Mouse (Mus musculus) midbrain, embryonic 14.5 days (tissue): Measurements from ENCODE around the gene Csnk2b. TPM values are rescaled to one million over a fixed set of nuclear protein-coding genes. Genes with fewer than 3 reads are reported as not detected.
A peak's percentile ranks its signal among the peaks of the same experiment; 100 is the strongest.

ENCODE experiments used
- ATAC-seq: fragments of 200-750 bp; cut with Nextera tagmentation; 2 replicates; pipeline ENCODE4 v1.8.0; 2017; ENCODE audit warnings: moderate number of reproducible peaks, moderate library complexity; ENCODE audit not compliant: low FRiP score, low TSS enrichment
- DNase-seq: peaks from one replicate; pipeline ENCODE4 v3.0.0-alpha.2; 2015
- H3K27ac ChIP-seq: fragments of 300-500 bp; sonication (generic); replicated peaks from 2 replicates; pipeline ENCODE4 v1.5.1; 2014; ENCODE audit warnings: mild to moderate bottlenecking, low read depth, low read length, moderate library complexity
- H3K27me3 ChIP-seq: fragments of 300-500 bp; sonication (generic); 2 replicates; pipeline ENCODE4 v1.6.1; 2014; ENCODE audit warnings: low read length, control low read depth, mixed read lengths; ENCODE audit not compliant: control insufficient read depth, insufficient read depth
- H3K36me3 ChIP-seq: fragments of 300-500 bp; sonication (generic); 2 replicates; pipeline ENCODE4 v1.6.1; 2014; ENCODE audit warnings: low read length, control low read depth; ENCODE audit not compliant: control insufficient read depth, insufficient read depth
- H3K4me1 ChIP-seq: fragments of 300-500 bp; sonication (generic); 2 replicates; pipeline ENCODE4 v1.6.1; 2014; ENCODE audit warnings: mild to moderate bottlenecking, antibody characterized with exemption, low read length, control low read depth; ENCODE audit not compliant: control insufficient read depth, insufficient read depth
- H3K4me2 ChIP-seq: fragments of 300-500 bp; sonication (generic); 2 replicates; pipeline ENCODE4 v1.6.1; 2014; ENCODE audit warnings: mild to moderate bottlenecking, low read length, moderate library complexity
- H3K4me3 ChIP-seq: fragments of 300-500 bp; sonication (generic); replicated peaks from 2 replicates; pipeline ENCODE4 v1.5.1; 2014; ENCODE audit warnings: low read depth, low read length
- H3K9ac ChIP-seq: fragments of 300-500 bp; sonication (generic); replicated peaks from 2 replicates; pipeline ENCODE4 v1.6.1; 2014; ENCODE audit warnings: mild to moderate bottlenecking, low read length, moderate library complexity
- H3K9me3 ChIP-seq: fragments of 300-500 bp; sonication (generic); 2 replicates; pipeline ENCODE4 v1.6.1; 2016; ENCODE audit warnings: low read length, control low read depth, mixed read lengths; ENCODE audit not compliant: control insufficient read depth
- WGBS: fragments of 180-500 bp; shearing (Covaris S2); extraction: QIAGEN DNeasy Blood & Tissue Kit; methylation state at CpG from one replicate; pipeline ENCODE4 v1.1.7; 2014; 5-methylcytosine and 5-hydroxymethylcytosine counted together
- polyA plus RNA-seq: library from polyadenylated mRNA; unstranded; fragments of >200 nt; fragmentation: Nextera tagmentation; extraction: Ambion mirVana; gene quantifications from 2 replicates; pipeline ENCODE4 v1.2.1, GENCODE M21; 2014

Csnk2b gene
- polyA plus RNA-seq, 1 experiment from 2014 or later, result 334 TPM

GRCm38 (mm10) chr17:35163326-35164081 lies 41.7 kb upstream of the Csnk2b start:
- Histone ChIP-seq H3K9ac (peak overlapping the region; percentile 99), H3K9me3 (no peaks in the 10 kb centered on the region), H3K36me3 (peaks cover 38% of the 10 kb centered on the region), H3K4me1 (peaks cover 32% of the 10 kb centered on the region), H3K4me2 (peak overlapping the region; percentile 98), H3K4me3 (peak overlapping the region; percentile 100), H3K27ac (peak overlapping the region; percentile 96), H3K27me3 (no peaks in the 10 kb centered on the region)
- no peak for DNase-seq
- ATAC-seq, result no peak
- WGBS, result 15% methylated on average over 8 of the region's 8 CpGs

DNA sequence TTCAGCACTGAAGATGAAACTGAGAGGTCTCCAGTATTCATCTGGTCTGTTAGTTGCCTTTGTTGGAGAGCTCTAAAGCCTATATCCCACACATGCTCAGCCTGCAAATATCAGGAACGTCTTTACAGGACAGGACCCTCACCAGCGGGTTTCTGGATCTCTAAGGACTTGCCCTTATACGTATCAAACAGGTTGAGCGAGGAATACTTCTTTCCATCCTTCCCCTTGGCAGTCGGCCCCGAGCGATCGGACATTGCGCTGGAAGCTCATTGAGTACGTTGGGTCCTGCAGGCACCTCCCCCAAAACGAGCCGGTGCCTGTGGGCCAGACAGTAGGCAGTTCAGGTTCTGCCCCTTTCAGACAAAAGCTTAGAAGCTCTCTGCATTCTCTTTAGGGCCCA lies 40.9 kb upstream of the Csnk2b start:
- H3K9ac ChIP-seq, result peak overlapping the region; percentile 99
- ATAC-seq, result no peak
- DNase-seq, result no peak
- peak overlapping the region; percentile 100 for H3K4me3 ChIP-seq
- H3K4me2 ChIP-seq, result peak overlapping the region; percentile 98
- H3K27ac ChIP-seq, result peak overlapping the region; percentile 28; the same call in 1 of the 2 replicates
- no peaks in the 10 kb centered on the region for H3K9me3 ChIP-seq
- peaks cover 32% of the 10 kb centered on the region for H3K4me1 ChIP-seq
- H3K36me3 ChIP-seq, result peaks cover 46% of the 10 kb centered on the region
- no peaks in the 10 kb centered on the region for H3K27me3 ChIP-seq
- WGBS, result 37% methylated on average over 12 of the region's 12 CpGs

GRCm38 (mm10) chr17:35162121-35162520 lies 40.3 kb upstream of the Csnk2b start:
- Histone ChIP-seq H3K4me1 (peaks cover 32% of the 10 kb centered on the region), H3K4me2 (peak overlapping the region; percentile 98), H3K27me3 (no peaks in the 10 kb centered on the region), H3K9ac (peak overlapping the region; percentile 99; the same call in 1 of the 2 replicates), H3K4me3 (peak overlapping the region; percentile 100), H3K27ac (no peak overlapping the region), H3K9me3 (no peaks in the 10 kb centered on the region), H3K36me3 (peaks cover 52% of the 10 kb centered on the region)
- ATAC-seq (no peak), DNase-seq (no peak)
- 67% methylated on average over 14 of the region's 14 CpGs for WGBS

GRCm38 (mm10) chr17:35161421-35161820 lies 39.6 kb upstream of the Csnk2b start:
- Histone ChIP-seq H3K27me3 (no peaks in the 10 kb centered on the region), H3K9me3 (no peaks in the 10 kb centered on the region), H3K4me1 (peaks cover 29% of the 10 kb centered on the region), H3K27ac (no peak overlapping the region), H3K4me3 (no peak overlapping the region), H3K36me3 (peaks cover 59% of the 10 kb centered on the region), H3K9ac (no peak overlapping the region), H3K4me2 (peak overlapping the region; percentile 98; the same call in 1 of the 2 replicates)
- DNase-seq (no peak), ATAC-seq (no peak)
- WGBS, result 89% methylated on average over 11 of the region's 11 CpGs

DNA sequence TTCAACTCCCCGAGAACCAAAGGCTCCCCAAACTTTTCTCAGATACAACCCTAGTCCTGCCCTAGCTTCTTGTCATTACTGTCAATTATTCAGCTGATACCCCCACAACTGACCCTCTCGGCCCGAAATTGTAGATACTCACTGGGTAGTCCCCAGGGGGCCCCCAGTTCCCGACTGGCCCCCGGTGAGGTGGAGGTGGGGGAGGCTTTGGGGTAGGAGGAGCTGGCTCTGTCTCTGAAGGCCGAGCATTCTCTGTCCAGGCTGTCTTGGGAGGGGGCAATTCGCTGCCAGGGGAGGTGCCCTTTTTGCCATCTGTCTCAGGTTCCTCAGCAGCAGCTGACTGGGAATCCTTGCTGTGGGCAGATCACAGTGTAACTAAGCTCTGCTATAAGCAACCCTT lies 37.8 kb upstream of the Csnk2b start:
- whole genome bisulfite sequencing, result 84% methylated on average over 7 of the region's 7 CpGs
- Histone ChIP-seq H3K4me1 (peaks cover 21% of the 10 kb centered on the region), H3K36me3 (peaks cover 77% of the 10 kb centered on the region), H3K27me3 (no peaks in the 10 kb centered on the region), H3K9ac (no peak overlapping the region), H3K9me3 (no peaks in the 10 kb centered on the region), H3K27ac (no peak overlapping the region), H3K4me2 (no peak overlapping the region), H3K4me3 (no peak overlapping the region)
- ATAC-seq, result no peak
- DNase-seq, result no peak

DNA sequence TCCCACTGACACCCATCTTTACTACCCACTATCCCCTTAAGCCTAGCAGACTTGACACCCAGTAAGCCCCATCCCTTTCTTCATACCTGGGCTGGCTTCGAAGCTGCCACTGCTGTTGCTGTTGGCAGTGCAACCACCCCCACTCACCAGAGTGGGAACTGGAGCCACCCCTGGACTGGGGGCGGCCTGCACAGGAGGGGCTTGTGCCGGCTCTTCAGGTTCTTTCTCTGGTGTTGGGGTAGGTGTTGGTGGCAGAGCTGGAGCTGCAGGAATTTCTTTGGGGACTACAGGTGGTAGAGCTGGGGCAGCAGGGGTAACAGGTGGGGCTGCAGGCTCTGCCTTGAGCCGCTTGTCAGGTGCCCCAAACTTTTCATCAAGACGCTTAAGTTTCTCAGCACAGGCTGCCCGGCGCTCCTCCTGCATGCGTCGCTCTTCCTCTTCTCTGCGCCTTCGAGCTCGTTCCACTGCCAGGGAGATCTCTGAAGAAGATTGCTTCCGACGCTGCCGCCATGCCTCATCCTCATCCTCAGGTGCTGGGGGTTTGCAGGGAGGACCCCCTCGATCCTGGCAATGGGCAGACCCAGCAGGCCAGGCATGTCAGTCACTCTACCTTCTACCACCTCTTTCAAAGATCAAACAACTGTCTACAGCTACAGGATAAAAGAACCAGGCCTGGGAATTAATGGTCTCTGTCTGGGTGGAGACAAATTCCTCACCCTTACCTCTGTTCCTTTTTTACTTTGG lies 37.2 kb upstream of the Csnk2b start:
- Histone ChIP-seq H3K4me3 (no peak overlapping the region), H3K27me3 (no peaks in the 10 kb centered on the region), H3K4me2 (no peak overlapping the region), H3K9me3 (no peaks in the 10 kb centered on the region), H3K4me1 (peaks cover 21% of the 10 kb centered on the region), H3K9ac (no peak overlapping the region), H3K27ac (no peak overlapping the region), H3K36me3 (peaks cover 83% of the 10 kb centered on the region)
- WGBS, result 91% methylated on average over 16 of the region's 16 CpGs
- DNase-seq (no peak), ATAC-seq (no peak)

DNA sequence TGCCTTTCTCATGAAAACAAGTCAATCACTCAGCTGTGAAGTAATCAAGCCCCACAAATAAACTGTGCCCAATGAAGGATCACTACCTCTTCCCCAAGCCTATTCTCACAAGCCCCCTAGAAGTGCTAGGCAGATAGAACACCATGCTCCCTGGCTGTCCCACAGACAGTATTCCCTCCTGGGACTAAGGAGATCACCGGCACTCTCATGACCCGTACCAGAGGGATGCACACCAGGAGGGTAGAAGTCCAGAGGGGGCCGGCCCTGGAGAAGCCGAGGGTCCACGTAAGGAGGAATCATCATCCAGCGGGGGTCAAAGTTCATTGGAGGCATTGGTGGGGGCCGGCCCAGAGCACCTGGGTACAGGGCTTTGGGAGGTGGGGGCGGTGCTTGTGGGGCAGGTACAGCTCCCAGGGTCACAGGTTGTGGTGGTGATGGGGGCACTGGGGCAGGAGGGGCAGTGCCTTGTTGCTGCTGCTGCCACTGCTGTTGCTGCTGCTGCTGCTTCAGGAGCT lies 35.9 kb upstream of the Csnk2b start:
- Histone ChIP-seq H3K27ac (no peak overlapping the region), H3K4me1 (peaks cover 13% of the 10 kb centered on the region), H3K36me3 (peaks cover 96% of the 10 kb centered on the region), H3K27me3 (no peaks in the 10 kb centered on the region), H3K4me2 (no peak overlapping the region), H3K9ac (no peak overlapping the region), H3K9me3 (no peaks in the 10 kb centered on the region), H3K4me3 (no peak overlapping the region)
- no peak for DNase-seq
- no peak for ATAC-seq
- WGBS, result 95% methylated on average over 8 of the region's 8 CpGs

DNA sequence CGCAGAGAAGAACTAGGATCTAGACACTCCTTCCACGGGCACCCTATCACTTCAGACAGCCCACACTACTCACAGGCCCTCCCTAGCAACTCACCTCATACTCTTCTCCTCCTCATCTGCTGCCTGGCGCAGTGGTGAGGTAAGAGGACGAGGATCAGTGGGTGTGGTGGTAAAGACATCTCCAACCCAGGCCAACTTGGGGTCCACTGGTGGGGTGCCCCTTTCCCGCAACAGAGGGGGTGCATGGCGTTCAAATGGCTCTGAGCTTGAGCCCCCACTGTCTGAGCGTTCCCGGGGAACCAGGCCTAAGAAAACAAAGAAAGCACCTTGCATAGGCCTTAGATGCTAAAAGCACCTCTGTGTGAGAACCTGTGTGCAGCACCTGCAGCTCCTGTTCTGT lies 35.4 kb upstream of the Csnk2b start:
- H3K4me3 ChIP-seq, result no peak overlapping the region
- no peak overlapping the region for H3K9ac ChIP-seq
- H3K4me1 ChIP-seq, result peaks cover 8% of the 10 kb centered on the region
- H3K36me3 ChIP-seq, result peaks cover 100% of the 10 kb centered on the region
- H3K4me2 ChIP-seq, result no peak overlapping the region
- 91% methylated on average over 8 of the region's 8 CpGs for WGBS
- no peaks in the 10 kb centered on the region for H3K9me3 ChIP-seq
- no peak overlapping the region for H3K27ac ChIP-seq
- ATAC-seq (no peak), DNase-seq (no peak)
- no peaks in the 10 kb centered on the region for H3K27me3 ChIP-seq
